ENCODE assay signal across 9 mouse cellular contexts in genomic region chr1:161268884-161269283, GRCm38 (mm10). TPM values are rescaled to one million over a fixed set of nuclear protein-coding genes. Genes with fewer than 3 reads are reported as not detected.
A peak's percentile ranks its signal among the peaks of the same experiment; 100 is the strongest.
DNase-seq lines count a peak whose midpoint lies in the region; TF ChIP-seq lines count a peak whose summit lies in the region.
"Had no signal": no experiment of that assay in that cellular context is flagged by ENCODE, and none has a peak within 500 bp of the region (broad histone marks: within the 10 kb centered on the region; RNA-seq: fewer than 3 reads in every experiment).

No protein-coding gene starts in this region.

- no peaks in the 10 kb centered on the region for H3K27me3 ChIP-seq in liver, adult 2 months (ENCODE audit: control insufficient read depth, insufficient read depth, low read length)
- H3K27me3 ChIP-seq: midbrain, embryonic 15.5 days had no signal

- H3K27ac ChIP-seq in layer of hippocampus, adult 2 months: peak overlapping the region; percentile 88
- peak overlapping the region; percentile 94 for H3K27ac ChIP-seq in liver, adult 2 months (replicated peaks; ENCODE audit: insufficient read depth, low read depth, low read length)
- peak overlapping the region; percentile 77 for H3K27ac ChIP-seq in olfactory bulb, adult 2 months (ENCODE audit: insufficient read depth, low read depth, low read length)
- H3K27ac ChIP-seq: midbrain, embryonic 15.5 days had no signal

- no peak overlapping the region for H3K4me3 ChIP-seq in layer of hippocampus, adult 2 months
- no peak overlapping the region for H3K4me3 ChIP-seq in liver, adult 2 months (ENCODE audit: insufficient read depth, low read depth, low read length)
- no peak overlapping the region for H3K4me3 ChIP-seq in olfactory bulb, adult 2 months (ENCODE audit: insufficient read depth, low read depth, low read length)
- H3K4me3 ChIP-seq: midbrain, embryonic 15.5 days had no signal

- H3K4me1 ChIP-seq in liver, adult 2 months (ENCODE audit: control insufficient read depth, insufficient read depth, low read length): peaks cover 20% of the 10 kb centered on the region
- no peaks in the 10 kb centered on the region for H3K4me1 ChIP-seq in olfactory bulb, adult 2 months (ENCODE audit: control insufficient read depth, insufficient read depth, low read length)
- H3K4me1 ChIP-seq: midbrain, embryonic 15.5 days had no signal

- TF ChIP-seq POLR2A in liver, adult 2 months (IDR thresholded peaks at IDR 0.05; ENCODE audit: extremely low read depth, insufficient read depth, low read length): no peak
- TF ChIP-seq POLR2A in olfactory bulb, adult 2 months (IDR thresholded peaks at IDR 0.05; ENCODE audit: insufficient read depth, low read depth, low read length): no peak

- intact Hi-C loops in left cerebral cortex, postnatal 10 days (cut with DNase I): no loop called here

- DNase-seq in adrenal gland, adult 2 months: peak; percentile 28
- DNase-seq in adrenal gland, postnatal 4 days (ENCODE audit: low spot score in 2 of 2): no peak
- DNase-seq in layer of hippocampus, adult 2 months (ENCODE audit: low spot score in 2 of 2): no peak
- no peak for DNase-seq in layer of hippocampus, adult 18-20 months (ENCODE audit: low spot score in 2 of 2)
- DNase-seq in liver, adult 2 months (ENCODE audit: extremely low read depth, low read depth, low spot score): peak; percentile 90
- no peak for DNase-seq in urinary bladder, postnatal 4 days (ENCODE audit: low spot score in 2 of 2)
- DNase-seq in left cerebral cortex, postnatal 10 days (ENCODE audit: extremely low spot score in 1 of 2, low spot score in 2 of 2): no peak

- no peak for TF ChIP-seq CTCF in layer of hippocampus, adult 2 months (conservative IDR thresholded peaks at IDR 0.05)
- TF ChIP-seq CTCF in liver, adult 2 months (IDR thresholded peaks at IDR 0.05; ENCODE audit: low read depth, low read length): no peak
- TF ChIP-seq CTCF in olfactory bulb, adult 2 months (IDR thresholded peaks at IDR 0.05; ENCODE audit: insufficient read depth, low read depth, low read length): no peak

- no peaks in the 10 kb centered on the region for H3K79me2 ChIP-seq in liver, adult 2 months (ENCODE audit: control insufficient read depth, insufficient read depth, low read length)

- H3K9ac ChIP-seq in liver, adult 2 months (ENCODE audit: low read depth, low read length): no peak overlapping the region
- H3K9ac ChIP-seq: midbrain, embryonic 15.5 days had no signal

- 16% methylated on average over 5 of the region's 5 CpGs for WGBS in liver, adult 2 months
- 39% methylated on average over 5 of the region's 5 CpGs for WGBS in olfactory bulb, adult 2 months

- no peaks in the 10 kb centered on the region for H3K36me3 ChIP-seq in liver, adult 2 months (ENCODE audit: control insufficient read depth, insufficient read depth, low read length)
- H3K36me3 ChIP-seq: midbrain, embryonic 15.5 days had no signal

RNA-seq across cellular contexts. Expression of gene Prdx6, which starts 17.9 kb away (rescaled TPM):
- 100 to 1,000 TPM; 283 to 597 TPM for total RNA-seq in adrenal gland, adult 2 months (2021)
- polyA plus RNA-seq in adrenal gland, adult 2 months (2012; rRNA removed): 103 and 130 TPM in 2 replicates
- total RNA-seq in adrenal gland, postnatal 4 days (2021): 100 to 1,000 TPM; 369 to 400 TPM
- 100 to 1,000 TPM; 328 to 335 TPM for total RNA-seq in layer of hippocampus, adult 2 months (2021)
- total RNA-seq in layer of hippocampus, adult 18-20 months (2021): 100 to 1,000 TPM; 356 TPM
- total RNA-seq in liver, adult 2 months (2014; rRNA removed): 413 and 458 TPM in 2 replicates
- 221 and 315 TPM in 2 replicates for polyA plus RNA-seq in liver, adult 2 months (2012; rRNA removed)
- 347 TPM in 1 of 2 replicates, not detected in the other for polyA plus RNA-seq in olfactory bulb, adult 2 months (2012; ENCODE audit: insufficient read depth, insufficient read length, low replicate concordance, missing spikeins)
- total RNA-seq in left cerebral cortex, postnatal 10 days (2021): 100 to 1,000 TPM; 192 to 206 TPM

Comparison
In these comparisons a context has a peak if more than half of its experiments do, and no peak if none do; other contexts are left out.
1. DNase-seq: peak in adrenal gland, adult 2 months (single experiment) and liver, adult 2 months (single experiment); none in adrenal gland, postnatal 4 days (0 of 2), layer of hippocampus, adult 2 months (0 of 2), layer of hippocampus, adult 18-20 months (0 of 2), urinary bladder, postnatal 4 days (0 of 2) and left cerebral cortex, postnatal 10 days (0 of 2).
2. Peak in every context shown above with its lines, with median percentiles within 50 percentile points of each other: H3K27ac ChIP-seq.